Mouse (Mus musculus) gastrocnemius, adult 8-10 months (tissue): ENCODE data around the gene Mavs. TPM values are rescaled to one million over a fixed set of nuclear protein-coding genes. Genes with fewer than 3 reads are reported as not detected.

ENCODE experiments used
- DNase-seq, 2 experiments: peaks; one replicate each; pipeline ENCODE4 v3.0.0; 2022; ENCODE audit warnings: low spot score in 2 of 2
- microRNA-seq: library from miRNA; unstranded; fragments of <30 nt; microRNA quantifications from one replicate; pipeline ENCODE4 v1.2.0, GENCODE M21; 2022
- total RNA-seq, 4 experiments: library from RNA; stranded (reverse); gene quantifications; 2 replicates each; pipeline ENCODE4 v1.2.4; 2022

Mavs gene
- total RNA-seq, 4 experiments from 2014 or later, result 39.9 to 46.3 (median 43.4) TPM

DNA sequence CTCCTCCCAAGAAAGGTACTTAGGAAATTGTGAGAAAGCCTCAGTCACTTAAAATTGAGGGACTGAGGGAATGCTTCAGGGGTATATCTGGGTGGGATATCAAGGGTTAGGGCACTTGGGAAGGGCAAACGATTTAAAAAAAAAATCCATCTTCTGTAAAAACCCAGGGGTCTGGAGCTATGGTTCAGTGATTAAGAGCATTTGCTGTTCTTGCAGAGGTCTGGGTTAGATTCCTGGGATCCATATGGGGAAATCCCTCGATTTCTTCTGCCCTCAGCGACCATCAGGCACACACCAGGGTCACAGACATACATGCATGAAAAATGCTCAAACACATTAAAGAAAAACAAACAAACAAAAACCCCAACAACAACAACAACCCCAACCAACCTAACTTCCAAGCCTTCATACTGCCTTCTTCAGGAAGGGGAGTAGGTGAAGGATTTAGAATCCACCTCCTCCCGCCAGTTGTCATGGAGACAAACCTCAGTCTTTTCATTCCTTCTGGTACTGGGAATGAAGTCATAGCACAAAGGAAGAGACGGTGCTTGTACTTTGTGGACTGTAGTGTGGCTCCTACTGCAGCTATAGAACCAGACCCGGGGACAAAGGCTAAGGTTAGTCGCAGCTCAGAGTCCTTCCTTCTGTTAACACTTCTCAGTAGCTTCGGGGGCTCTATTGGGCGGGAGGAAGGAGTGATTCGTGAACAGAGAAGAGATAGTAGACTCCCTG is 27.8 kb downstream of the Mavs start:
- no peak for DNase-seq

- DNase-seq, result peak; percentile 94 to 96
Observed at GRCm38 (mm10) chr2:131262213-131262672, 28.4 kb downstream of the Mavs start, which contains the start of gene Pank2. Gene Pank2 (plus strand): TSS chr2:131262495.

GRCm38 (mm10) chr2:131262680-131263670 is 29.1 kb downstream of the Mavs start:
- DNase-seq, result no peak

GRCm38 (mm10) chr2:131264027-131264426 is 30.2 kb downstream of the Mavs start:
- DNase-seq, result no peak

DNA sequence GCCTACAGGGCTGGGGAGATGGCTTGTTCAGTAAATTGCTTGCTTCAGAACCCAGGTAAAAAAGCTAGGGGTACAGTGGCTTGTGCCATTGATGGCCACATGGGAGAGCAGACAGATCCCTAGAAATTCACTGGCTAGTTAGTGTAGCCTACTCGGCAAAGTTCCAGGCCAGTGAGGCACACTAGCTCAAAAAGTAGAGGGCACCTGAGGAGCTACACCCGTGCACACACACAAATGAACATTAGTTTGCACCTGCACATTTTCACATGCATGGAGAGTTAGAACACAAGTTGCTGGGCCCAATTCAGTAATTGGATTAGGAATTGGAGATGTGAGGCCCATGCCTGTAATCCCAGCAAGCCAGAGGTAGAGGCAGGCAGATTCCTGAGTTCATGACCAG is 31.2 kb downstream of the Mavs start:
- DNase-seq, result no peak

DNA sequence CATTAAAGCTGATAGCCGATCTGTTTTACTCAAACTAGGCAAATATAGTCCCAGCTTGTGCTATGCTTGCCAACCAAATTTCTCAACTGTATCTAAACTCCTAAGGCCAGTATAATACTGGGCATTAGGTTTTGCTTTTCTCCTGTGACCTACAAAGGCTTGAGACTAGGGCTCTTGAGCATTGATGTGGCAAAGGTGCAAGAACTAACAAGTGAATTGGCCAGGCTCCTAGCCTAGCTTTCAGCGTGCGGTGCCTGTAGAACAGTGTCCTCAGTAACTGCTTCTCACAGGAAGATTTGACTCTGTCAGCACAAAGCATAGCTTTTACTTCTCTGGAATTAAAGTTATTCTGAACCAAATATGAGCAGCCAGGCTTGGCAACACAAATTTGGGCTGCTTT is 41.6 kb downstream of the Mavs start:
- no peak for DNase-seq

DNA sequence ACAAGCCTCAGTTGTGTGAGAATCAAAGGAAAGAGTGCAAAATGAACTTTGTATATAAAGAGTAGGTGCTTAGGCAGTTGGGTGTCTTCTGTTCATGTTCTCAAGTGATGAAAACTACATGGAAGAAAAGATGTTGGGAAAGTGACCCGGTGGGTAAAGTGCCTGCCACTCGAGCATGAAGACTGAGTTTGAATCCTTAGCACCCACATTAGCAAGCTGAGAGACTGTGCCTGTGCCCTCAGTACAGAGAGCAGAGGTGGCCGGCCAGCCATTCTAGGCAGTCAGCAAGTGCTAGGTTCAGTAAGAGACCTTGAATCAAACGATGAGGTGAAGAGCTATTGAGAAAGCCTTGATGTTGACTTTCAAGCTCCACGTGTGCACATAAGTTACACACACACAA is 42.9 kb downstream of the Mavs start:
- no peak for DNase-seq

DNA sequence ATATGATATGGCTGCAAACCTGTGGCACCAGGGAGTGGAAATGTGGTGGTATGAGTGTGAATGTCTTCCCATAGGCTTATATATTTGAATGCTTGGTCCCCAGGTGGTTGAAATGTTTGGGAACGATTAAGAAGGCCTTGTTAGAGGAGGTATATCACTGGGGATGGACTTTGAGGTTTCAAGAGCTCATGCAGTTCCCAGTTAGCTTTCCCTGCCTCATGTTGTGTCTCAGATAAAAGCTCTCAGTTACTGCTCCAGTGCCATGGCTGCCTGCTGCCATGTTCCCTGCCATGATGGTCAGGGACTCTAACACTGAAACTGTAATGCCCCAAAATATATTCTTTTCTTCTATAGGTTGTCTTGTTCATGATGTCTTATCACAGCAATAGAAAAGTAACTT is 47.7 kb downstream of the Mavs start:
- DNase-seq, result no peak

GRCm38 (mm10) chr2:131286276-131286675 is 52.4 kb downstream of the Mavs start:
- DNase-seq, result no peak

GRCm38 (mm10) chr2:131290669-131291068 is 56.8 kb downstream of the Mavs start:
- DNase-seq, result no peak

DNA sequence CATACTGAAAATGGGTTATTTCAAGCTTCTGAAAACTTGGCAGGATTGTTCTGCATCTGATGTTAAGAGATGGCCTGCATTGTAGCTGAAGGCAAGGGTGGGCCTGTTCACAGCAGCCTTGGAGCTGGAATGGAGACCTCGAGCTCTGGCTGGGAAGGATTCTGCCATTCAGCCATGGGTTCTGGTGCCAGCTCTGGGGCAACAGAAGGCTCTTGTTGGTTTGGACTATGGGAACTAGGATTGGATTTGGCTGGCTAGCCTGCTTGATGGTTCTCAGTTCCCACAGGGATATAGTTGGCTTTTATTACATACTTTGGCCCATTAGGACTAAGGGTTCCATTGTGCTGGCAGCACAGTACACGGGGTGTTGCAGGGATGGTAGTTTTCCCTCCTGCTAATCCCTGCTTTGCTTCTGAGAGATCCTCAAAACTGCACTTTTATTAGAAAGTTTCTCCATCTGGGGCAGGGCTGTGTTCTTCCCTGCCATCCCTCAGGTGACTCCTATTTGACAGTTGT is 62.9 kb downstream of the Mavs start:
- no peak for DNase-seq

Small RNAs within 50 kb of the gene (microRNA-seq; reads per million reads assigned to microRNA genes)
- not detected for gene Mir103-2

Other genes starting within 250 kb of the Mavs start
- 1 to 10 TPM in 3 of 4 experiments, under 1 TPM in 1; 0.92 to 1.7 (median 1.3) TPM for gene Gfra4, start 191.0 kb upstream of the Mavs start, total RNA-seq
- gene Adam33, start 170.2 kb upstream of the Mavs start, total RNA-seq, result 1 to 10 TPM in 3 of 4 experiments, under 1 TPM in 1; 0.82 to 1.8 (median 1.3) TPM
- under 1 TPM; 0.19 to 0.72 (median 0.47) TPM for gene Siglec1, start 147.3 kb upstream of the Mavs start, total RNA-seq
- 1 to 10 TPM; 6.8 to 9.2 (median 6.9) TPM for gene Hspa12b, start 106.8 kb upstream of the Mavs start, total RNA-seq
- gene Gm11037, start 100.6 kb upstream of the Mavs start, total RNA-seq, result not detected
- 1 to 10 TPM; 2.6 to 5.9 (median 4.4) TPM for gene 1700037H04Rik, start 74.0 kb upstream of the Mavs start, total RNA-seq
- 10 to 100 TPM; 77.4 to 89.0 (median 82.6) TPM for gene Cenpb, start 54.0 kb upstream of the Mavs start, total RNA-seq
- gene Cdc25b, start 47.1 kb upstream of the Mavs start, total RNA-seq, result 1 to 10 TPM; 1.2 to 2.3 (median 1.9) TPM
- gene Spef1, start 46.8 kb upstream of the Mavs start, total RNA-seq, result 1 to 10 TPM in 3 of 4 experiments, under 1 TPM in 1; 0.94 to 1.7 (median 1.5) TPM
- gene Ap5s1, start 27.0 kb upstream of the Mavs start, total RNA-seq, result 10 to 100 TPM; 10.7 to 21.6 (median 18.7) TPM
- gene Pank2, start 28.4 kb downstream of the Mavs start, total RNA-seq, result 10 to 100 TPM; 18.9 to 25.4 (median 23.8) TPM
- gene Rnf24, start 118.8 kb downstream of the Mavs start, total RNA-seq, result 1 to 10 TPM; 1.4 to 2.3 (median 1.4) TPM